ENCODE assay signal across 8 mouse cellular contexts in the genomic region with DNA sequence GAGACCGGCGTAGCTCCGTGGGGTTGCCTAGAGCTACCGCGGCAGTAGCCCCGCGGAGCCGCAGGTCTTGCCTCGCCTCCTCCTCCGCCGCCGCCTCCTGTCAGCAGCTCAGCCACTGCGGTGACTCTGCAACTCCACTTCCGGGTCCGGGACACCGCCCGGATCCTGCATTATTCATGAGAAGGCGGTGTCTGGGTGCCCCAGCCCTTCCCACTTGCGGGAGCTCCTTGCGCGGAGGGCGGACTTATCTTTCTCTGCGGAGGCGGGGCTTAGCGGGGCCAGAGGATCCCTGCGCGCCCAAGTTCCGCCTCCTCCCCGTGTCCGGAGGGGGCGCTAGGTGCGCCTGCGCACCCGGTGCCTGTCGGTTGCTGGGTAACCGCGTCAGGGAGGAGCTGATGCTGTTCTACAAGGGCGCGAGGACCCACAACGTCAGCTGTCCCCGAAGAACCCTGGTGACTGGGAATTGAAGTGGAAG. TPM values are rescaled to one million over a fixed set of nuclear protein-coding genes. Genes with fewer than 3 reads are reported as not detected.
DNase-seq lines count a peak whose midpoint lies in the region; ATAC-seq lines count a peak whose summit lies in the region.

TSS of gene Fam219a (minus strand) at position 128 of the 475 bp plus-strand sequence.
TSS of gene Dnaic1 (plus strand) at position 365 of the 475 bp plus-strand sequence.

- peak within 1 kb of the TSS; percentile 91 for H3K4me2 ChIP-seq in heart, embryonic 13.5 days
- peak within 1 kb of the TSS; percentile 97 for H3K4me2 ChIP-seq in liver, embryonic 12.5 days
- peak within 1 kb of the TSS; percentile 98 for H3K4me2 ChIP-seq in stomach, embryonic 15.5 days

- peaks cover 26% of the 10 kb centered on the region for H3K27me3 ChIP-seq in heart, embryonic 13.5 days (replicated peaks)
- peaks cover 81% of the 10 kb centered on the region for H3K27me3 ChIP-seq in liver, embryonic 12.5 days (replicated peaks)
- H3K27me3 ChIP-seq in stomach, embryonic 15.5 days (replicated peaks), result peaks cover 6% of the 10 kb centered on the region; the same call in 1 of the 2 replicates

- H3K36me3 ChIP-seq in heart, embryonic 13.5 days, result no peaks in the 10 kb centered on the region
- H3K36me3 ChIP-seq in liver, embryonic 12.5 days, result no peaks in the 10 kb centered on the region
- no peaks in the 10 kb centered on the region for H3K36me3 ChIP-seq in stomach, embryonic 15.5 days

- peak within 1 kb of the TSS; percentile 87 for H3K9ac ChIP-seq in heart, embryonic 13.5 days
- peak within 1 kb of the TSS; percentile 74 for H3K9ac ChIP-seq in liver, embryonic 12.5 days
- H3K9ac ChIP-seq in stomach, embryonic 15.5 days, result peak within 1 kb of the TSS; percentile 51

- H3K27ac ChIP-seq in brown adipose tissue, adult 24 weeks (replicated peaks; ENCODE audit: low read depth, low read length), result peak within 1 kb of the TSS; percentile 42
- H3K27ac ChIP-seq in heart, embryonic 13.5 days (replicated peaks), result peak within 1 kb of the TSS; percentile 58
- peak within 1 kb of the TSS; percentile 43; the same call in 1 of the 2 replicates for H3K27ac ChIP-seq in liver, embryonic 12.5 days
- peak within 1 kb of the TSS; percentile 49; the same call in 1 of the 2 replicates for H3K27ac ChIP-seq in stomach, embryonic 15.5 days

- peak; percentile 99 for DNase-seq in CD4-positive, CD25-positive, alpha-beta regulatory T cell, adult 2 months (ENCODE audit: low read depth, low spot score)
- DNase-seq in fat pad, adult 2 months (ENCODE audit: extremely low read depth, low read depth, low spot score), result peak; percentile 80
- peak; percentile 99 for DNase-seq in kidney, postnatal 10 days
- peak; percentile 98 to 99 for DNase-seq in natural killer cell, adult 2 months (ENCODE audit: low spot score in 2 of 2)

- H3K9me3 ChIP-seq in heart, embryonic 13.5 days, result no peaks in the 10 kb centered on the region
- no peaks in the 10 kb centered on the region for H3K9me3 ChIP-seq in liver, embryonic 12.5 days (replicated peaks)
- no peaks in the 10 kb centered on the region for H3K9me3 ChIP-seq in stomach, embryonic 15.5 days

- peaks cover 13% of the 10 kb centered on the region for H3K4me1 ChIP-seq in brown adipose tissue, adult 24 weeks (ENCODE audit: control insufficient read depth, insufficient read depth, insufficient read length, low read length)
- H3K4me1 ChIP-seq in heart, embryonic 13.5 days, result peaks cover 26% of the 10 kb centered on the region
- H3K4me1 ChIP-seq in liver, embryonic 12.5 days, result peaks cover 20% of the 10 kb centered on the region
- peaks cover 5% of the 10 kb centered on the region for H3K4me1 ChIP-seq in stomach, embryonic 15.5 days

- WGBS in heart, embryonic 13.5 days, result under 1% methylated on average over 40 of the region's 41 CpGs
- WGBS in liver, embryonic 12.5 days (ENCODE audit: insufficient replicate concordance), result under 1% methylated on average over 41 of the region's 41 CpGs
- WGBS in stomach, embryonic 15.5 days, result 0% methylated on average over 39 of the region's 41 CpGs

- ATAC-seq in heart, embryonic 13.5 days (ENCODE audit: extremely low read depth, insufficient number of reproducible peaks, low FRiP score, low TSS enrichment), result peak; percentile 97
- ATAC-seq in liver, embryonic 12.5 days, result peak; percentile 98
- peak; percentile 97 for ATAC-seq in stomach, embryonic 15.5 days (ENCODE audit: insufficient read depth, low FRiP score, low read depth)

- H3K4me3 ChIP-seq in brown adipose tissue, adult 24 weeks (ENCODE audit: insufficient read depth, low read depth, low read length), result peak within 1 kb of the TSS; percentile 79
- H3K4me3 ChIP-seq in heart, embryonic 13.5 days, result peak within 1 kb of the TSS; percentile 82
- peak within 1 kb of the TSS; percentile 70 for H3K4me3 ChIP-seq in liver, embryonic 12.5 days
- H3K4me3 ChIP-seq in stomach, embryonic 15.5 days (replicated peaks), result peak within 1 kb of the TSS; percentile 72

RNA-seq across cellular contexts. Expression of gene Fam219a, which starts in this region (rescaled TPM):
- polyA plus RNA-seq in brown adipose tissue, adult 24 weeks (2012; ENCODE audit: insufficient read depth, insufficient read length, missing spikeins), result 6.8 and 7.8 TPM in 2 replicates
- 2.3 TPM in 2 replicates for polyA plus RNA-seq in heart, embryonic 13.5 days (2015; fragmentation: Nextera tagmentation; extraction: Ambion mirVana)
- 1.0 and 2.0 TPM in 2 replicates for polyA plus RNA-seq in liver, embryonic 12.5 days (2016; fragmentation: Nextera tagmentation; extraction: Ambion mirVana)
- polyA plus RNA-seq in stomach, embryonic 15.5 days (2015; fragmentation: Nextera tagmentation; extraction: Ambion mirVana), result 2.9 and 3.5 TPM in 2 replicates

RNA-seq across cellular contexts. Expression of gene Dnaic1, which starts in this region (rescaled TPM):
- not detected in 2 replicates for polyA plus RNA-seq in brown adipose tissue, adult 24 weeks (2012; ENCODE audit: insufficient read depth, insufficient read length, missing spikeins)
- polyA plus RNA-seq in heart, embryonic 13.5 days (2015; fragmentation: Nextera tagmentation; extraction: Ambion mirVana), result 2.1 and 2.2 TPM in 2 replicates
- polyA plus RNA-seq in liver, embryonic 12.5 days (2016; fragmentation: Nextera tagmentation; extraction: Ambion mirVana), result 0.51 and 0.61 TPM in 2 replicates
- polyA plus RNA-seq in stomach, embryonic 15.5 days (2015; fragmentation: Nextera tagmentation; extraction: Ambion mirVana), result 3.0 and 3.7 TPM in 2 replicates

Comparison
In these comparisons a context has a peak if more than half of its experiments do, and no peak if none do; other contexts are left out.
1. Peak in every context shown above with its lines: DNase-seq, ATAC-seq, H3K4me3 ChIP-seq and H3K27ac ChIP-seq.